ENCODE assay signal across 18 mouse cellular contexts in genomic region chr12:76287986-76288385, GRCm38 (mm10). TPM values are rescaled to one million over a fixed set of nuclear protein-coding genes. Genes with fewer than 3 reads are reported as not detected.
DNase-seq lines count a peak whose midpoint lies in the region; ATAC-seq and TF ChIP-seq lines count a peak whose summit lies in the region.
"Had no signal": no experiment of that assay in that cellular context is flagged by ENCODE, and none has a peak within 500 bp of the region (broad histone marks: within the 10 kb centered on the region; RNA-seq: fewer than 3 reads in every experiment).

No protein-coding gene starts in this region.

- H3K27me3 ChIP-seq in neural tube, embryonic 13.5 days = no peaks in the 10 kb centered on the region
- no peaks in the 10 kb centered on the region for H3K27me3 ChIP-seq in forebrain, embryonic 14.5 days (replicated peaks; ENCODE audit: control insufficient read depth, insufficient read depth, low read length)
- no peaks in the 10 kb centered on the region for H3K27me3 ChIP-seq in hindbrain, postnatal 0 days (ENCODE audit: insufficient read depth, low read length)
- H3K27me3 ChIP-seq: intestine, embryonic 15.5 days; liver, embryonic 15.5 days had no signal

- H3K9ac ChIP-seq in neural tube, embryonic 13.5 days = no peak overlapping the region
- H3K9ac ChIP-seq in forebrain, embryonic 14.5 days (ENCODE audit: low read length) = 0 out of 2 replicates have a peak overlapping the region, but pooled peaks have one; percentile 10
- no peak overlapping the region for H3K9ac ChIP-seq in hindbrain, postnatal 0 days (replicated peaks; ENCODE audit: low read length)
- H3K9ac ChIP-seq: intestine, embryonic 15.5 days; liver, embryonic 15.5 days had no signal

- no peaks in the 10 kb centered on the region for H3K9me3 ChIP-seq in neural tube, embryonic 13.5 days
- no peaks in the 10 kb centered on the region for H3K9me3 ChIP-seq in forebrain, embryonic 14.5 days (replicated peaks; ENCODE audit: control insufficient read depth, low read length)
- H3K9me3 ChIP-seq in hindbrain, postnatal 0 days (ENCODE audit: low read length) = no peaks in the 10 kb centered on the region
- H3K9me3 ChIP-seq: intestine, embryonic 15.5 days; limb, embryonic 10.5 days; liver, embryonic 15.5 days had no signal

- no peak for DNase-seq in neural tube, embryonic 10.5 days (ENCODE audit: extremely low spot score, low spot score)
- peak; percentile 80 for DNase-seq in forebrain, embryonic 14.5 days (ENCODE audit: low spot score)
- peak; percentile 41 for DNase-seq in hindbrain, postnatal 0 days (ENCODE audit: low spot score)
- DNase-seq in telencephalon, adult 2 months (ENCODE audit: low read depth, low spot score) = peak; percentile 77
- DNase-seq in adrenal gland, adult 2 months = no peak
- DNase-seq in retina, postnatal 1 day = no peak
- DNase-seq: cerebellum, adult 18-20 months; kidney, postnatal 14 days; lung, postnatal 36 days had no signal

- peak overlapping the region; percentile 67; the same call in 1 of the 2 replicates for H3K27ac ChIP-seq in neural tube, embryonic 13.5 days (replicated peaks)
- H3K27ac ChIP-seq in forebrain, embryonic 14.5 days (ENCODE audit: low read depth, low read length) = peak overlapping the region; percentile 77
- peak overlapping the region; percentile 49; the same call in 1 of the 2 replicates for H3K27ac ChIP-seq in hindbrain, postnatal 0 days
- H3K27ac ChIP-seq: intestine, embryonic 15.5 days; limb, embryonic 10.5 days; liver, embryonic 15.5 days had no signal

- TF ChIP-seq CTCF in hindbrain, postnatal 0 days (IDR thresholded peaks at IDR 0.05; ENCODE audit: low read depth) = no peak

- peaks cover 41% of the 10 kb centered on the region for H3K36me3 ChIP-seq in neural tube, embryonic 13.5 days
- peaks cover 36% of the 10 kb centered on the region for H3K36me3 ChIP-seq in forebrain, embryonic 14.5 days (ENCODE audit: control insufficient read depth, insufficient read depth, low read length)
- peaks cover 6% of the 10 kb centered on the region for H3K36me3 ChIP-seq in hindbrain, postnatal 0 days (ENCODE audit: insufficient read depth, low read length)

- no peak overlapping the region for H3K4me3 ChIP-seq in neural tube, embryonic 13.5 days
- H3K4me3 ChIP-seq in forebrain, embryonic 14.5 days (ENCODE audit: low read depth, low read length) = no peak overlapping the region
- H3K4me3 ChIP-seq in hindbrain, postnatal 0 days (ENCODE audit: low read length) = no peak overlapping the region
- H3K4me3 ChIP-seq: intestine, embryonic 15.5 days; limb, embryonic 10.5 days; liver, embryonic 15.5 days had no signal

- ATAC-seq in neural tube, embryonic 13.5 days (ENCODE audit: low read depth) = no peak
- peak; percentile 70 for ATAC-seq in forebrain, embryonic 14.5 days
- ATAC-seq in hindbrain, postnatal 0 days = no peak
- ATAC-seq: intestine, embryonic 15.5 days had no signal

- no peak overlapping the region for H3K4me2 ChIP-seq in neural tube, embryonic 13.5 days
- no peak overlapping the region for H3K4me2 ChIP-seq in forebrain, embryonic 14.5 days (ENCODE audit: low read length)
- no peak overlapping the region for H3K4me2 ChIP-seq in hindbrain, postnatal 0 days (ENCODE audit: low read depth, low read length)
- H3K4me2 ChIP-seq: intestine, embryonic 15.5 days; liver, embryonic 15.5 days had no signal

- WGBS in neural tube, embryonic 13.5 days = 27% methylated on average over 8 of the region's 8 CpGs
- 13% methylated on average over 8 of the region's 8 CpGs for WGBS in forebrain, embryonic 14.5 days
- WGBS in hindbrain, postnatal 0 days = 29% methylated on average over 8 of the region's 8 CpGs

- H3K4me1 ChIP-seq in neural tube, embryonic 13.5 days (replicated peaks) = peaks cover 20% of the 10 kb centered on the region
- peaks cover 10% of the 10 kb centered on the region for H3K4me1 ChIP-seq in forebrain, embryonic 14.5 days (ENCODE audit: control insufficient read depth, insufficient read depth, low read length)
- H3K4me1 ChIP-seq in hindbrain, postnatal 0 days (ENCODE audit: insufficient read depth, low read length) = no peaks in the 10 kb centered on the region
- H3K4me1 ChIP-seq: intestine, embryonic 15.5 days; limb, embryonic 10.5 days; liver, embryonic 15.5 days had no signal

RNA-seq across cellular contexts. Expression of gene Mthfd1, which starts 32.9 kb away (rescaled TPM):
- polyA plus RNA-seq in neural tube, embryonic 13.5 days (2015; fragmentation: Nextera tagmentation; extraction: Ambion mirVana) = 23.1 and 25.5 TPM in 2 replicates
- 41.3 and 43.2 TPM in 2 replicates for polyA plus RNA-seq in forebrain, embryonic 14.5 days (2014; fragmentation: Nextera tagmentation; extraction: Ambion mirVana)
- 30.9 and 31.3 TPM in 2 replicates for total RNA-seq in hindbrain, postnatal 0 days (2014; rRNA removed)
- polyA plus RNA-seq in hindbrain, postnatal 0 days (2015; fragmentation: Nextera tagmentation; extraction: Ambion mirVana) = 33.1 and 37.1 TPM in 2 replicates
- 10 to 100 TPM; 41.8 to 49.4 TPM for total RNA-seq in adrenal gland, adult 2 months (2021)
- 16.0 and 18.1 TPM in 2 replicates for polyA plus RNA-seq in adrenal gland, adult 2 months (2012; rRNA removed)

RNA-seq across cellular contexts. Expression of gene Akap5, which starts 36.7 kb away (rescaled TPM):
- 7.4 and 7.6 TPM in 2 replicates for polyA plus RNA-seq in neural tube, embryonic 13.5 days (2015; fragmentation: Nextera tagmentation; extraction: Ambion mirVana)
- polyA plus RNA-seq in forebrain, embryonic 14.5 days (2014; fragmentation: Nextera tagmentation; extraction: Ambion mirVana) = 3.0 and 4.4 TPM in 2 replicates
- 13.1 and 15.0 TPM in 2 replicates for total RNA-seq in hindbrain, postnatal 0 days (2014; rRNA removed)
- polyA plus RNA-seq in hindbrain, postnatal 0 days (2015; fragmentation: Nextera tagmentation; extraction: Ambion mirVana) = 11.8 and 12.5 TPM in 2 replicates
- under 1 TPM; 0.29 to 0.76 TPM for total RNA-seq in adrenal gland, adult 2 months (2021)
- 0.07 TPM in 2 replicates for polyA plus RNA-seq in adrenal gland, adult 2 months (2012; rRNA removed)

RNA-seq across cellular contexts. Expression of gene Tex21, which starts 41.4 kb away (rescaled TPM):
- not detected in 2 replicates for polyA plus RNA-seq in neural tube, embryonic 13.5 days (2015; fragmentation: Nextera tagmentation; extraction: Ambion mirVana)
- polyA plus RNA-seq in forebrain, embryonic 14.5 days (2014; fragmentation: Nextera tagmentation; extraction: Ambion mirVana) = not detected in 2 replicates
- not detected in 2 replicates for total RNA-seq in hindbrain, postnatal 0 days (2014; rRNA removed)
- polyA plus RNA-seq in hindbrain, postnatal 0 days (2015; fragmentation: Nextera tagmentation; extraction: Ambion mirVana) = not detected in 2 replicates
- total RNA-seq in adrenal gland, adult 2 months (2021) = not detected
- not detected in 2 replicates for polyA plus RNA-seq in adrenal gland, adult 2 months (2012; rRNA removed)
- total RNA-seq: adrenal gland, postnatal 4 days had no signal
- polyA plus RNA-seq: embryonic facial prominence, embryonic 11.5 days; heart, embryonic 16.5 days; intestine, embryonic 15.5 days; limb, embryonic 10.5 days; spleen, adult 2 months; thymus, postnatal 0 days had no signal

Comparison
In these comparisons a context has a peak if more than half of its experiments do, and no peak if none do; other contexts are left out.
1. DNase-seq: peak in forebrain, embryonic 14.5 days (single experiment), hindbrain, postnatal 0 days (single experiment) and telencephalon, adult 2 months (single experiment); none in neural tube, embryonic 10.5 days (single experiment), adrenal gland, adult 2 months (single experiment) and retina, postnatal 1 day (single experiment).
2. Peak in every context shown above with its lines, with median percentiles within 50 percentile points of each other: H3K27ac ChIP-seq.